Mouse (Mus musculus): Measurements from ENCODE around the gene Npm1.
A peak's percentile ranks its signal among the peaks of the same experiment; 100 is the strongest.

Npm1 gene

DNA sequence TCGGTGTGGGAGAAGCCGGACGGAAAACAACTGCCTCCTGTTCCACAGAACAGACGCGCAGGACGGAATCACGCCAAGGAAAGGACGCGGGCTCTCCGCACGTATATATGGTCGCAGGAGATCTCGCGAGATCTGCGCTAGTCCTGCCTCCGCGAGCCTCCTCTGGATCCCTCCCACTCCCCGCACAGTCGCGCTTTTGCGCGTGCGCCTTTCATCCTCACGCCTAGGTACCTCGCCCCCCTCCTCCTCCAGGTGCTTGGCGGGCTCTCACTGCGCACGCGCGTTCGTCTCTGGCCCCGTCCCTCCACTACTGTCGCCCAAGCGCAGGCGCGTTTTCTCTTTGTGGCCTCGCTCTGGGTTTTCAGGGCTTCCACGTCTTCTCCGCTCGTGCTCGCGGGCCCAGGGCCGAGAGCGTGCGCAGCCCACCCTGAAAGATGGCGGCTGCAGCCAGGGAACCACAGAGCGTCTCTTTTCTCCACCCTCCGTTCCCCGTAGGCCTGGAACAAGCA, at the start of gene Npm1:
Gene Npm1 (minus strand): TSS at position 209 of the 509 bp plus-strand sequence.
- DNase-seq = peak; percentile 100

DNA sequence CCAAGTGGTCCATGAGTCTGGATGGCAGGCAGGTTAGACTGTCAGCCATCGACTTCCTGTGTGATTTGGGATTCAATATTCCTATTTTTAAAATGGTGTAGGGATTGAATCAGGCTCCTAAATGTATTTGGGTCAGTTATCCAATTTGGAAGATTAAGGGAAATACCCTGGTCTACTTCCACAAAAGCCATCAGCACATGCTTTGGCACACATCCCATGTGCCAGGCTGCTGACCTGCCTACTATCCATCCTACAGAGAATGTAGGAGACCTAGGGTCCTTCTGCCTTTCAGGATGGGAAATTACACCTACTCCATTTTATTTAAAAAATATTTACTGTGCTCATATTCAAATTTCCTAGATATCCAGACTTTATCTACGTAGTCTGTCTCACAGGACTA, 44.4 kb upstream of the Npm1 start:
- no peak for DNase-seq

GRCm38 (mm10) chr11:33204966-33205365, 42.0 kb upstream of the Npm1 start:
- DNase-seq = no peak

GRCm38 (mm10) chr11:33204329-33204705, 41.3 kb upstream of the Npm1 start:
- no peak for DNase-seq

GRCm38 (mm10) chr11:33203383-33204328, 40.6 kb upstream of the Npm1 start, which contains the start of gene Tlx3:
Gene Tlx3, minus strand, starts transcription at chr11:33203589.
- DNase-seq = no peak

GRCm38 (mm10) chr11:33202972-33203371, 40.0 kb upstream of the Npm1 start:
- DNase-seq = no peak

- DNase-seq = no peak
Observed at GRCm38 (mm10) chr11:33202296-33202695, 39.3 kb upstream of the Npm1 start.

DNA sequence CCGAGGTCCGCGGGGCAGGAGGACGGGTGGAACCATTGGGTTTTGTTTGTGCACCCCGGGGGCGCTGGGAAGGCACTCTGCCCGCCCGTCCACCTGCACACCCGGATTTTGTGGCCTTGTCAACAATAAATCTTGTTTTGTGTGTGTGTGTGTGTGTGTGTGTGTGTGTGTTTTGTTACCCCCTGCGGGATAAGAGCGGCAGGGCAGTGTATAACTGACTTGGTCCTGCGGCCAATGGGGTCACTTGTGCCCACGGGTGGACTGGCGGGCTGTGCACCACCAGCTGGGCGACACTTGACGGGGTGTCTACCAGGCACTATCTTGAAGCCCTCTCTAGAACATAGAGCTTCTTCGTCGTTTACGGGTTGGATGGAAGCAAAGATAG, 38.6 kb upstream of the Npm1 start:
- DNase-seq = no peak

DNA sequence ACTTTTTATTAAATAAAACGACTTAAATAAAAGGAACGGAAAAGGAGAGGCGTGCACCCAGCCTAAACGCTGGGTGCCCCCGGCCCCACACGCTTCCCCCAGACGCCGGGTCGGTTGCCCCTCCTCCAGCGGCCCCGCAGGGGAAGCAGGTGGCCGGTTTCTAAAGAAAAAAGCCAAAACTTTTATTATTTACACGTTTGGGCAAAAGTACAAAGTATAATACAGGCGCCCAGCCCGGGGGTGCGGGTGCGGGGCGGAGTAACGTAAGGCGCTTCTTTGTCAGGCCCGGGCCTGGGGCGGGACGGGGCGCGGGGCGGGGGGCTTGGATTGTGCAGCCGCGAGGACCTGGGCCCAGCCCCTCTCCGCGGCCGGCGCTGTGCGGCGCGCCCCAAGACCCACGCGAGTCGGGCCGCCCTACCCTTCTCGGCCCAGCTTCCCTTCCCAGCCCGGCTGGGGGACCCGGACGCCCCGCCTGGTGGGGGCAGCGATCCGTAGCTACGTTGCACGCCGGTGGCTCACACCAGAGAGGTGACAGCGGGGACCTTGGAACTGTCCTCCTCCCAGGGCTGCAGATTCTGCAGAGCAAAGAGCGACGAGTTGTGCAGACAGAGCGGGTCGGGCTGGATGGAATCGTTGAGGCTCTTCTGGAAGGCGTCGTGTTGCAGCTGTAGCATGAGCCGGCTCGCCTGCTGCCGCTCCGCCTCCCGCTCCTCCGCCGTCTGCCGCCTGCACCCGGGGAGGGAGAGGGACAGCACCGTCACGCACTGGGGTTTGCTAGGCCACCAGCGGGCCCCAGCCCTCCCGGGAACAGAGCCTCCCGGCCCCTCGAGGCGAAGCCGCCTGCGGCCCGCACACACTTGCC, 38.0 kb upstream of the Npm1 start:
- DNase-seq = no peak

DNA sequence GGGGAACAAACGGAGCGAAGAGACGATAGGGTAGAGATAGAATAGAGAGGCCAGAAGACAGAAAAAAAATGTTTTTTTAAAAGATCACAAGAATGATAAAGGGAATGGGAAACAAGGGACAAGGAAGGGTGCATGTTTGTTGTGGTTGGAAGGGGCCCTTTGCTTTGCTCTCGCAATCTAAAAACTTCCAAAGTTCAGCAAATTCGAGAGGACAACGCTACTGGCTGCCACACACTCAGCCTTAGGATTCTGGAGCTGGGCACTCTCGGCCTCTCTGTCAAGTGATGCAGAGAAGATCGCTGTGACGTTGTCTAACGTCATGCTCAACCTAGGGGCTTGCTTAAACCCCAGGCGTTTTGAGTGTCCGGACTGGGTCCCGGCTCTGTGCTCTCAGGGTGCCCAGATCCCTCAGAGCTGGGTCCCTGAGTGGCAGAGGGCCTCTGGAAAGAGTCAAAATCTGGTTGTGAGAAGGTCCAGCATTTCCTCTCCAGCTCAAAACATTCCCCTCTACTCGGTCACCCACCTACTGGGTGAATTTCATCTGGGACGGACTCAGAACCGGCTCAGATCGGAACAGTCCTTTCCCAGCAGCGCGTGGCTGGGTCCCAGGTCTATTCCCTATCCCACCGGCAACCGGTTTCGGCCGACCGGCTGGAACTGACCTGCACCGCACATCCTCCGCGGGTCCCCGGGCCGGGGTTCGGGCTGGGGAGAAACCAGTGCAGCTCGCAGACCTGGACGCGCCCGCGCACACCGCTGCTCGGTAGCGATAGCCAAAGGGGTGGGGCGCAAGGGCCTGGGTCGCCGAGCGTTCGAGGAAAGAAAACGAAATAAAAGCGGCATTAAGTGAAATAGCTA, 37.1 kb upstream of the Npm1 start:
- no peak for DNase-seq

- DNase-seq = no peak
Observed at GRCm38 (mm10) chr11:33199117-33199514, 36.1 kb upstream of the Npm1 start.

DNA sequence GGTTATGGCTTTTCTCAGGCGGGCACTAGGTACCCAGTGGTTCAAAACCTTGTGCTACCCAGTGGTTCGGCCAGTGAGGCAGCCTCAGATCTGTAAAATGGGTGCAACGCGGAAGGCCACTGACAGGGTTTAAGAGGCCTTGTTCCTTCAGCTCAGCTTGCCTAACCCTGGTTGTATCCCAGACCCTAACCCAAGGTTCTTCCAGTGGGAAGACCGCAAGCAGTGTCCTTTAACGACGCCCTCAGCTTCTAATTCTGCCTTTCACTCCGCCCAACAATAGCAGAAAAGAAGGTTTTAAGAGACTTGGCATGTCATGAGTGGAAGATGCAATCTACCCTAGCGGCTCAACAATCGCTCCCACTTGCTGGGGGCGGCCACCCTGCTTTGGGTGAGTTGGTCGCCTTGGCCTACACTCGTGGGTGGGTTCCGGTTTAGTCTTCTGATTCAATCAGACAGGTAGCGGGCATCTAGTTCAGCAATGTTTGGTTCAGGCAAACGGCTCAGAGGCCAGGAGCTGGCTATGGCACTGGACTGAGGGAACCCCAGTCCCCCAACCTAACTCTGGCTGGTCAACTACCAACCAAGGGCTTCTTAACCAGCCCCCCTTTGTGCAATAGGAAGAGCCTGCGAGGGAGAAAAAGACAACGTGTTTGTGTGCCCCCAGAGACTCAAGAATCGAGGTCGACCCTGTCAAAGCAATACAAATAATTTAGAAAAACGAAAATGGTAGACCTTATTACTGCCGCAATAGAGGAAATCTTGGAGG, 35.5 kb upstream of the Npm1 start:
- no peak for DNase-seq

DNA sequence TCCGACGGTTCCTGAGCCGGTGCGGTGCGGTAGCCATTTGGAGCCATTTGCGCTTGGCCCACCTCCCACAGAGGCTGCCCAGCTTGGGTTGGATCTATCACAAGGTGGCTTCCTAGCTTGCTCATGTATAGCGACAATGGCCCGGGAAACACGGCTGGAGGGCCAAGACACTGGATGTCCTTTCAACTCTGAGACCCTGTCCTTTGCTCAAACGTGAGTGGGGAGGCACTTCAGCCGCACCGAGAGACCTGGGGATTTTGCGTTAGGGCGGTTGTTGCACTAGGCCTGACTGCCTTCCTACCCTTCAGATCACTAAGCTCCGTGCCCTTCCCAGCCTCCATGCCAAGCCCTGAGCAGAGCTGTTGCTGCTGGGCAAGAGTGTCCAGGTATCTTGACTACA, 34.7 kb upstream of the Npm1 start:
- no peak for DNase-seq

DNA sequence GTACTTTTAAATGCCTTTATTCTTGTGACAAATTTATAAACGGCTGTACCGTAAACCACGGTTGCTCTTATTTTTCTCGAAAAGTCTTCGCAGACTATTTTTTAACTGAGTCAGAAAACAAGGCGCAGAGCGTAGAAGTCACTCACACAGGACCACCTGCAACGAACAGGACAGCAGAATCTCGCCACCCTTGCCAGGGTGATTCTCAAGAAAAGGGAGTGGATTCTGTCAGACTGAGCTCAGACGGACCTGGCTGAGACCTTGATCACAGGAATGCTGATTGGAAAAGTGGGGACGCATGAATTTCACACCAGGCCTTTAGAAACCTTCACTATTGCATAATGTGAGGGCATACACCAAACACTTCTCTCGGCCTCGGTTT, 34.1 kb upstream of the Npm1 start:
- DNase-seq = no peak

- no peak for DNase-seq
Observed at GRCm38 (mm10) chr11:33196447-33197132, 33.6 kb upstream of the Npm1 start.

DNA sequence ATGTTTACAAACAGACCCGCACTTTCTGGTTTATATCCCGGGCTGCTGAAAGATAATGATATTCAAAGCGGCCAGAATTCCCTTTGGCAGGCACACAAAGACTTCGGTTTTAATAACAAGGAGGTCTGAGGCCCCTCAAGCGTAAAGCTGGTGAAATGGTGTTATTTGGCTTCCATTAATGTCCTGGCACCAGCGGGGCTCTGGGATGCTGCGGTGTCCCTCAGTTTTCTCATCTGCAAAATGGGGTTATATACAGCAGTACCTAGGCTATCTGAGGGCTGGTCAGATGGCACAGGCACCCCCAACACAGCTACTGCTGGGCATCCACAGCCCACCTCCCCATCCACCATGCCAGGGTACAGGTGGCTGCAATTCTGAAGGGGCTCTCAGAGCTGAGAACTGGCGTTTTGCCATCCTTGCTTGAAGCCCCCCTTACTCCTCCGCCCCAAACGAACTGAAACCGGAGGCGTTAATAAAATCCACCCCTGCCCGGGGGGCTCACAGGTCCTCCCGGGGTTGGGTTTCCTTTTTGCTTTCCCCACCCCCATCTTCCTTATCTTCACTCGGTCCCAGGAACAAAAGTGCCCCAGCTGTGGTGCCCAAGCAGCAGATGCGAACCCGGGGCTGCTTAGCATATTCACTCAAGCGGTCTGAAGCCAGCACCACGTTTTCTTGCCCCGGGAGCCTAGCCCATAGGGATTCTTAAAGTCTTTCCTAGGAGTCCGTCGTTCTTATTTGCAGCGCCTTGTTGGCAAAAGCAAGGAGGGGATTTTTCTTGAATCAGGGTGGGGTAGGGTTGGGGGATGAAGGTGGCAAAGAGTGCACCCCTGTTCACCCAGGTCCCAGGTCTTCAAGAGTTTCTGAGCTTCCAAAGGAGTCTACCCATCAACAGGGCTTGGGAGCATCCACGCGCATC, 32.8 kb upstream of the Npm1 start:
- DNase-seq = no peak

DNA sequence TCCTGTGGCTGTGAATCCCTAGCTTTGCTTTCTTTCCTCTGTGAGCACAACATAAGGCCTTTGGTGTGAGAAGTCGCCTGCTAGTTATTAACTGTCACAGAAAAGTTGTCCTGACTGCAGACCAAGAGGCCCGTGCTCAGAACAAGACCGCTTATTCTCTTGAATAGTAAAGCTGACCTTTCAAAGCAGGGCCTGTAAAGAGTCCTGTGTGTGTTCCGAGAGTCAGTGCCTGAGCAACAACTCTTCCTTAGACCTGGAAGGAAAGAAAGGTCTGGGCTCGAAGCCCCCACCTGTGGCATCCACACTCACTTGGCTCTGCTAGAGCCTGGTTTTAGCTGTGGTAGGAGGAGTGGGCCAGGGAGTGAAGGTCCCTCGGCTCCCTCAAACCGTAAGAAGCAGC, 32.1 kb upstream of the Npm1 start:
- DNase-seq = no peak

DNA sequence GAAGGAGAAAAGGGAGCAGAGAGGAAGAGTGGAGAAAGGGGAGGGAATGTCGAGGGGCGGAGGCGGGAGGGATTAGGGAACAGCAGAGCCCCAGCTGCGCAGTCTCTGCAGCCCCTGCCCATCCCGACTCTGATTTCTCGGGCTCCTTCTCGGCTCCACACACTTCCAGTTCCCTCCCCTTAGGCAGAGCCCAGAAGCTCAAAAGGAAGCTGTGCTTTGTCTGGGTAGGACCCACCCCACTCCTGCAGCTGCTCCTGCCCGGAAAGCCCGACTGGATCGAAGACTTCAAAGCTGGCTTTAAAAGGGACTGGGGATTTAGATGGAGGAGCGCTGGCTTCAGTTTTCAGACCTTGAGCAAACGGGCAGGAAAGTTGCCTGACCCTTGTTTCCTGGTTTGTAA, 30.7 kb upstream of the Npm1 start:
- no peak for DNase-seq

- no peak for DNase-seq
Observed at GRCm38 (mm10) chr11:33181804-33182203, 18.8 kb upstream of the Npm1 start.

DNA sequence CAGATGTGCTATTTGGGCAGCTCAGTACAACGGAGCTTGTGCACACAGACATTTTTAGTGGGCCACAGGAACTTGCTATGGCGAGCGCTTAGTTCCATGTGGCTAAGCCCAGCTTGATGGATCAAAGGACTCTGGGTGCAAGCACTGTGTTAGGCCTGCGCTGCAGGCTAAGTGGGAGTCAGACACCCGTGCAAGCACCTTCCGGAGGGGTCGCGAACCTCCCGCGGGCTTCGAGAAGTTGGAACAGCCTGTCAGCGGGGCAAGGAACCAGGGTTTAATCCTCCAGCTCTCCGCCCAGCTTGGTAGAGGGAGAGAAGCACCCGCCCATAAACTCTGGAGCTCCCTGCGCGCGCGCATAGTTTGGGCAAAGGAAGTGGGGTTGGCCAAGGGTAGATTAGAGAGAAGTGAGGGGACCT, 17.7 kb upstream of the Npm1 start:
- DNase-seq = no peak

Data from right cerebral cortex, postnatal 14 days (tissue).